Mouse (Mus musculus): ENCODE measurements around the gene Lbr.

DNA sequence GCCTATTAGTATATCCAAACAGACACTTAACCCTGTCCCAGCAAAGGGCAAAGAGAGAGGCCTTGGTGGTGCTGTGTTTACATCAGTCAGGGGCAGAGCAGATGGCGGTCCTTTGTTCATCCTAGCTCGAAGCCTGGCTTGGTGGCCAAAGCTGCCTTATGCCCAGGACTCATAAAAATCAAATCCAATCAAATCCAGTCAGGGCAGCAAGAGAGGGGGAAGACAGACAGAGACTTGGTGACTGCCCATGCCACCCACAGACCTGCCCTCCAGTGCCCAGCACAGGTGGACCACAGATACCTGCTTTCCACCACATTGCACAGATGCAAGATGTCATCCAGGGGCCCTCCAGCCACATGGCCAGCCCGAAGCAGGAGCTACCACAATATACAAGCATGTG lies 33.8 kb upstream of the Lbr start:
- no peak for TF ChIP-seq CTCF (IDR thresholded peaks at IDR 0.05; ENCODE audit: borderline replicate concordance, extremely low read depth, insufficient read depth, insufficient read length)
- no peak for TF ChIP-seq POLR2A (IDR thresholded peaks at IDR 0.05; ENCODE audit: borderline replicate concordance, extremely low read depth, insufficient read depth, insufficient read length, poor library complexity, severe bottlenecking)
